Mouse (Mus musculus) forelimb bud, embryonic 11.5 days (tissue): ENCODE results near the gene Srpk3.

Experiments
- DNase-seq: peaks from one replicate; pipeline ENCODE4 v3.0.0-alpha.2; 2012; ENCODE audit warnings: low read depth, low spot score

The Srpk3 gene

DNA sequence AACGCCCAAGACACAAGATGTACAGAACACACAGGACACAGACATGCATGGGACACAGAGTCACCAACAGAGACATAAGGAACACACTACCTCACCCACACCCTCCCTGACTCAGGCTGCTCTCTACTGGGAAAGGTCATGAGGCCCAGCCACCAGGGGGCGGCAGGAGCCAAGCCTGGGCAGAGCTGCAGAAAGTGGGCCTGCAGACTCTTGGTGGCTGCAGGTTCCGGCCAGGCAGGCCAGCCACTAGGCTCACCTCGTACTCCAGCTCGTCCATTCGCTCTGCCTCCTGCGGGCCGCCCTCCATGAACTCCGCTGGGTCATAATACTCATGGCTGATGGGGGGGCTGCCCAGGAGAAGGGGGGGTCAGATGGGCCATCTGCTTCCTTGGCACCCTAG lies 24.3 kb downstream of the Srpk3 start:
- peak; percentile 50 for DNase-seq

DNA sequence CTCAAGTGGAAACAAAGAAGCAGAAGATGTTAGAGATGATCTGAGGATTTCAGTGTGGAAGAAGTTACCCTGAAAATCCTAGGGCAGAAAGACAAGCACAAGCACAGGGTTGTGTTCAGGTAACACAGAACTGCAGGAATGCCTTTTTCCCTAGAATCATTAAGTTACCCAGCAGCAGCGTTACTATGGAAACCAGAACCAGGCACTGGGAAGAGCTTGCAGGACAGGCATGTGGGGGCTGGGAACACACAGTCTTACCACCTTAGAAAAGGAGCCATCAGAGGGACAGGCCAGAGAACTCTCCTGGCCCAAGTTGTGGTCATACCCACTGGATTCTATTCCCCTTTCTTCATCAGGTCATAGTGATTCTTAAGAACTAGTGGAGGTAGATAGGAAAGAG lies 31.6 kb downstream of the Srpk3 start:
- DNase-seq: peak; percentile 9

- peak; percentile 18 for DNase-seq
Observed at GRCm38 (mm10) chrX:73815072-73815471, 40.9 kb downstream of the Srpk3 start.

- DNase-seq: no peak
Observed at GRCm38 (mm10) chrX:73816596-73817314, 42.5 kb downstream of the Srpk3 start.

- DNase-seq: no peak
Observed at GRCm38 (mm10) chrX:73823747-73824146, 49.5 kb downstream of the Srpk3 start.

DNA sequence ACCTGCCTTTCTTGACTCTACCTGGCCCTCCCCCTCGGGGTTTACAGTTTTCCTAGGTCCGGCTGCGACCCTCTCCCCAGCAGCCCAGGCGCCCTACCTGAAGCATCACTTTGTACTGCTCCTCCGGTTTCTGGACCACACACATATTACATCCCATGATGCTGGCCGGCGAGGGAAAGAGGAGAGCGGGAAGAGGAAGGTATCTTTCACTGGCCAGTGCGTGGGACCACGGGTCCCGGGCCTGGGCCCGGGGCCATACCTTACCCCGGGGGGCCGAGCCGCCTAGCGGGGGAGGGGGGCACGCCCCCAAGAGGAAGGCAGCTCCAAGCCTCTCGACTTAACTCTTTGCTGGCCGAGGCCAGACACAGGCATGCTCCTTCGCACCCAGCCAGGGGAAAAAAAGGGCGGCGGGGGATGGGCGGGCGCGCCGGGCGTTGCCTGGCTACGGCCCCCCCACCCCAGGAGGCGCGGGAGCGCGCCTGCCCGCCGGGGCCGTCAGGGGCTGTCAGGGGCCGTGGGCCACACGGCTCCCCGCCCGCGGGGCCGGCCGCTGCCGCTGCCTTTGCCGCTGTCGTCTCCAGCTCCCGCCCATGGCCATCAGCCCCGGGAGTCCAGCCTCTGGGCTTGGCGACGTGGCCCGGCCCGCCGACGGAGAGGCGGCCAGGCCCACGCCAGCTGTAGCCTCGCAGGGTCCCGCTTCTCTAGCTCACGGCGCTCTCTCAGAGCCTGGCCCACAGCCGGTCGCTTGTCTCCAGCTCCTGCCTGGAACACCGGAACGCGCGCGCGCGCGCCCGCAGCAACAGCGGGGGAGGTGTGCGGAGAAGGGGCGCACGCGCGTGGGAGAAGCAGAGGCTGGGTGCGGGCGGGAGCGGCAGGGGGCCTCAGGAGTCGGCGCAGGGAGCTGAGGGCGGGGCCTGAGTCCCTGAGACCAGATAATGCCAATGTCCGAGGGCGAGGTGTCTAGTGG lies 50.3 kb downstream of the Srpk3 start, which contains the start of gene Pdzd4:
TSS of gene Pdzd4 (minus strand) at position 785 of the 967 bp plus-strand sequence.
- peak; percentile 31 for DNase-seq
